Mouse (Mus musculus) kidney, adult 9 months (tissue): ENCODE measurements at regions not wholly inside any gene's neighbourhood (a gene's known extent, or its start where the extent isn't known, plus 50 kb on each side); places are given as distances from the start of the nearest gene placed in this dataset.

ENCODE experiments used
- DNase-seq: peaks from one replicate; pipeline ENCODE4 v3.0.0; 2022

DNA sequence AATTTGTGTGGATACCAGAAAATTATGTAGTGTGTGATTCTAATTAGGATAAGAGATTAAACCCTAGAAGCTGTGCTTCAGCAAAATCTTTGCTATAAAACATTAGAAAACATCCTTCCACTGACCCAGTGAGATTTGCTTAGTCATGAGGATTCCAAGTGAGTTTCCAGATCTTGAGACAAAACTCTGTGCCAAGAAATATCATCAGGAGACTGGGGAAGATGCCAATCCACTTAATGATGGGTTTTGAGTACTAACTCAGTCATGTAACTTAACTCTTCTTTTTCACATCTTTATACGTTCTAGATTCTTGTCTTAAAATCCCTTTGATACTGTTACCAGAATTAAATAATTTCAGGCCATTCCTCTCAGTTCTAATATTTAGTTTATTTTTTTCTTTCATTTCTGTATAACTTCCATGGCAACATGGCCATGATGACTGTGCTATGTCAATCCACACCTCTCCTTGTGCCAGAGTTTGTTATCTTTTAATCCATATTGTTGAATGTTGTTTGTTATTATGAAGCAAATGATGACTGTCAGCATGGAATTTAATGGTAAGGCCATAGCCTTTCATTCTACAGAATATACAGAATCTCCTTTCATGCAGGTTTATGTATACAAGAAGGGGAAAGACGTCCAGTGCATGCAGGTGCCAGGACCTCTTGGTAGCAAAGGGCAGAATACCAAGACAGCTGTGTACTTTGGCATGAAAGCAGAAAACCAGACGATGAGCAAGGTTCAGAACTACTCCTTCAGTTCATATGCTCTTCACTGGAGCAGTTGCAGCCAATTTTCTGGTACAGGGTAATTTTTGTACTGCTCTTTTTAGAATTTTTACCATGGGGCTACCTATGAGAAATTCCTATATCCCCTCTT is 599.7 kb upstream of the Adamts5 start:
- DNase-seq = peak; percentile 52

DNA sequence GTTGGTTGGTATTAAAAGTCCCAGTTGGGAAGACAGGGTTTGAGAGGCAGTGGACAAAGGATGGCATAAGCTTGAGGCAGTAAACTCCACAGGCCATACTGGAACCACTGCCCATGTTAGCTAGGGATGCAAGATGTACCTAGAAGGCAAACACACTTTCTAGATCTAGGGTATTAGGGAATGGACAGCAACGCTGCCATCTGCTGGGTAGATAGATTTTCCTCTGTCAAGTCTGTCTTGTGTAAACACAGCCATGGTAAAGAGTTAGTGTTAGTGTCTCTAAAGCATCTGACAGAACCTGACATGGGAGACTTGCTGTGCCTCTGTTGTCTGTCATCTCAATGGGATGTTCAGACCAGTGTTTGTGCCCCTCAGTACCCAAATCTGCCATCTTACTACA is 573.5 kb upstream of the Adamts5 start:
- peak; percentile 20 for DNase-seq

DNA sequence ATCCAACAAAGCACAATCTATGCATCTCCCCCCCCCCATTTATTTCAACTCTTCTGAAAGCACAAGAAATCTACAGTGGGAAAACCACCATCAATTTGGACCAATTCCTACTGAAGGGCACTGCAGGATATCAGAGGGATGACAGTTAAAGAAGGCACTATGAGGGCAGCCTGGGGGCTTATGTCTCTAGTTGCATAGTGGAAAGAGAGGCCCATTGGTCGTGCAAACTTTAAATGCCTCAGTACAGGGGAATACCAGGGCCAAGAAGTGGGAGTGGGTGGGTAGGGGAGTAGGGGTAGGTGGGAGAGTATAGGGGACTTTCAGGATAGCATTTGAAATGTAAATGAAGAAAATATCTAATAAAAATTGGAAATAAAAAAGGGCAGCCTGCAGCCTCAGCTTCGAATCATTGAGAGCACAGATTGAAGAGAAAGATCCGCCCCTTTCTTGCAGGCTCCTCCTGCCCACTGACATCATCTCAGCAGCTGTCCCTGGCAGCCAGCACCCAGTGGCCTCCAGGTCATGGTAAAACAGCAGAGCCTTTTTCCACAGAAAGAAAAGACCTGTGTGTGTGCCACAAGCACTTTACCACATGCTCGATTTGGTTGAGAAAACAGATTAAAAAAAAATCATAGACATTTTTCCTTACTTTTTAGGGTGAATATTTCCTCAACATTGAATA is 571.6 kb upstream of the Adamts5 start:
- DNase-seq = no peak

DNA sequence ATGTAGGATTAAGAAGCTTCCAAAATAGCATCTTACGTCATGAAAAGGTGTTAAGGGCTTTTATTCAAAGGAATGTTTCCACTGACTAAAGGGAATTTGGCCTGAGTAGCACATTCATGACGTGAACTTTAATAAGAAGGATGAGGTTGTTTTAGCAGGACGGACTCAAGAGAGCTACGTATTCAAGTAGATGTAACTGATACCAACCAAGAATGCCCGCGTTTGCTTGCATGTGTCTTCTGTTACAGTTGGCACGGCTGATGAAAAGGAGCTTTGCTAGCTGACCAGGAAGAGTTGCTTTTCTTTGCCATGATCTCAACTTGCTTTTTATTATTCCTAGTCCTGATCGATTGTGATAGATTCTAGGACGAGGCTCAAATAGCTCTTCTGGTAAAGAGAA is 559.4 kb upstream of the Adamts5 start:
- DNase-seq = no peak

DNA sequence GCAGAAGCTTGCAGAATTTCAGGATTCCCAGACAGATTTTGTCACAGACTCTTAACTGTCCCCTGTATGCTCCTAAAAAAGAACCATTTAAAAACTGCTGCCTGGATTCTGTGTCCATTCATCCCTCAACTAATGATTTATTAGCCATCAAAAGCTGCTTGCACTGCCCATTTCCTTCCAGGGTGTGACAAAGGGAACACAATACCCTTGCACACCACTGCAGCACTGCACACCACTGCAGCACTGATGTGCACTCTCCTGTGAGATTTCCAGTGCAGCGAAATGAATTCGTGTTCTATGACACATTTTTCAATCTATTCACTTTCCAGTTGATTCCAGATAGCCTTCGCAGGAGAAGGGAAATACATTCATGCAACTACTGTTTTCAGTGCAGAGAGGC is 555.0 kb upstream of the Adamts5 start:
- DNase-seq = no peak

DNA sequence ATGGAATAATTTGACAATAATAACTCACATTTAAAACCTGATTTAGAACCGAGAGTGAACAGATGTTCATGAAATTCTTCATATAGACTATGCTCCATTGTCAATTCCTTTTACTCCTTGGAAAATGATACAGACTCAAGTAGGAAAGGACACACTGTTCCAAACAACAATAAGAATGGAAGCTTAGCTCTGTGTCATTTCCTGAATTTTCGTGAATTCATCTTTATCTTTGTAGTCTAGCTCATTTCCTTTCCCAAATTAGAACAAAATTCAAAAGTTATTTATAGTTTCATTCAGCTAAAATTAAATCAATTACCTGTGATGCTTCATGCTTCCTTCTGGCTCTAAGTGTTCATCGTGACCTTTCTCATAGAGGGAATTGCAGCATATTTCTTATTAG is 553.2 kb upstream of the Adamts5 start:
- DNase-seq = peak; percentile 14

DNA sequence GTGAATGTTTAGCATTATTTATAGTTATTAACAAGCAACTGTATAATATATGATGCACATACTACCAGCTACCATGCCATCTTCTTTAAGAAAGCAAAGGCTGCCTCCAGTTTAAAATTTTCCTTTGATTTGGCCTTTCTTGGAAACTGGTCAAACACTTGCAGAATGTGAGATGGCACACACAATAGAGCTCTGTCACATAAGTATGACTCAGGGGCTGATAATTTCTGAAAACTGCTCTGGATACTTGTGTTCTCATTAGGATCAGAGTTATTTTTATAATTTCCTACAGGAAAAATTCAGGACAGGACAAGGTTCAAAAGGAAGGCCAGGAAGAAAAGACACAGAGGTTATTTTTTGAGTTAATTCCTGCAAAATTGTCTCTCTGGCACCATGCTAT is 552.4 kb upstream of the Adamts5 start:
- DNase-seq = peak; percentile 40

DNA sequence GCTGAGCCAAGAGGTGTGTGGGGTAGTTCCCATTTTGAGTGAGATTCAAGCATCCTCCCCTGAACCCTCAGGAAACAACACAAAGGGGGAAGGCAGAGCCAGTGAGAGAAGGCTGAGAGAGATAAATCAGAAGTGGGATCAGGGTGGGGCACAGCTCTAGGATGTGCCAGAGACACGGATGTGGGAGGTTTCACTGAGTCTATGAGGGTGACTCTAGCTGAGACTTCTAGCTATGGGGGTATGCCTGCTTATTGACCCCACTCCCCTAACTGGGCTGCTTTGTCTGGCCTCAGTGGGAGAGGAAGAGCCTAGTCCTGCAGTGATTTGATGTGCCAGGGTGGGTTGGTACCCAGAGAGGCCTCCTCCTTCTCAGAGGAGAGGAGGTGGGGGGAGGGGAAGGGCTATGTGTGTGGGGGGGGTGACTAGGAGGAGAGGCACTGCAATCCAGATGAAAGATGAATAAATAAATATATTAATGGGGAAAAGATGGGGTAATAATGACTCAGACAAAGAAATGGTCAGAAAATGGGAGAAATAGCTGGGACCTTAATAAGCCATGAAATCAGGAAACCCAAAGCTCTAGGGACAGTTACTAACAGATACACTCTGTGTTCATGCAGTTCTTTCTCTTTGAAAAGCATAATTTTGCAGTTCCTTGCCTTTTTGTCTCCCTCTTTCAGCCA is 547.0 kb upstream of the Adamts5 start:
- no peak for DNase-seq

DNA sequence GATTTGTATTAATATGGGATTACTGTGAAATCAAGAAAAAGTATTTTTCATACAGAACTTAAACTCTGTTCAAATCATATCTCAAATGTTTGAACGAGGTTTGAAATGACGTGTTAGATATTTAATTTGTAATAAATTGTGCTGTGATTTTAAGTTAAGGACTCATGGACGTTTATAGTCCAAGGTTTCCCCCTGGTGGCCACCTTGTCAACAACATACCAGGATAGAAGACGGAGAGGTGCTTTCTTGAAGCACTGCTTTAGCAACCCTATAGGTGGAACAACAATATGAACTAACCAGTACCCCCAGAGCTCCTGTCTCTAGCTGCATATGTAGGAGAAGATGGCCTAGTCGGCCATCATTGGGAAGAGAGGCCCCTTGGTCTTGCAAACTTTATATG is 517.8 kb upstream of the Adamts5 start:
- DNase-seq = peak; percentile 86

DNA sequence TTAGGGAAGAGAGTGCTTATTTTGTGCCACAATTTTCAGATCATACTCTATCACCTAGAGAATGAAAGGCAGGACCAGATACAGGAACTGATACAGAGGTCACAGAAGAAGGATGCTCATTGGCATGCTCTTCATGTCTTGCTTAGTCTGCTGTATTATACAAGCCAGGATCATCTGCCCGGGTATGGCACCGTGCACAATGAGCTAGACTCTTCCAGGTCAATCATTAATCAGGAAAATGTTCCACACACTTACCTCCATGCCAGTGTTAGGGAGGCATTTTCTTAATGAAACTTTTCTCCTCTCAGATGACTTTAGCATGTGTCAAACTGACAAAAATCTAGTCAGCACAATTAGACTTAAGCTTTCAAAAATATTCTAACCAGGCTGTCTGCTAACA is 502.7 kb upstream of the Adamts5 start:
- peak; percentile 57 for DNase-seq

DNA sequence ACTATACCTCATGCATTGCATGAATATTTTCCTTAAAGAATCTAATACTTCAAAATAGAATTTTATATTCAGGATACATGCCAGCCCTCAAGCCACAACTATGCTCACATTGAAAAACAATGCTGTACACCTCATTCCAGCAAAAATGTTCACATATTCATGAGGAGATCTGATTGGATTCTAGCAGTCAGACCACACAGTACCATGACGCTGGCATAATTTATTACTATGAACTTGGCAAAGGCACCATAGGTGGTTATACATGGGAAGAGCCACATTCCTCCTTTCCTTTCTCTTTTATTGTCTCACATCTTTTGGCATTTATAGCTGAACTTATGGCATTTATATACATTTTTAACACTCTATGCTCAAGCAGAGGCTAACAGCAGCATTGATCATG is 499.8 kb upstream of the Adamts5 start:
- no peak for DNase-seq

DNA sequence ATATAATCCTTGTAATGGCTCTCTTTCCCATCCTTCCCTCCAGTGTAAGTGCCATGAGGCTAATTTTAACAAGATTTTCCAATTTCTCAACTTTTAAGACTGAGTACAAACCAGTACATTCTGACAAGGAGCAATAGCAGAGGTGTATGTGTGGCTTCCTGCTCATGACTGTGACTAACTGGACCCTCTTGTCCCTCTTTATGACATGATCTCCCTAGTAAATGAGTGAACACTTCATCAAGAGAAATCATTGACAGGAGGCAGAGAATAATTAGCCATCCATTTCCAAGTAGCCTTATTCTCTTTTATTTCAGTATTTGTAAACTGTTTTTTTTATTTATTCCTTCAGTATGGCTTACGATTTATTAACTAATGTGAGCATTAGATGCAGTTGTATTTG is 497.7 kb upstream of the Adamts5 start:
- DNase-seq = peak; percentile 72

DNA sequence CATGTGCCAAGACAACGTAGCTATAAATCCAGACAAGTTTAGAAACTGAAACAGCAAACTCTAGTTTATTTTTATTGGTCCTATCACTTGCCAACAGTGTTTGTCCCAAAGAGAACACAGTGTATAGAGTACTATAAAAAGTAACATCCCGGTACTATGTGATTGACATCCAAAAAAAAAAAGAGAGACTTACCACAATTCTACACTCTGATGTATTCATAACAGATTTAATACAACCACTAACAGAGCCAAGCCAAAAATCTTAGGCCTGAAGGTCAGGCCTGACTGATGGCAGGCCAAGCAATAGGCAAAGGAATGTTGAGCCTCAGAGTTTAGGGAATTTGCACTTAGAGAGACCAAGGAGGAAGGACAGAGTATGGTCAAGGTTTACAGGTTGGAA is 495.9 kb upstream of the Adamts5 start:
- peak; percentile 33 for DNase-seq

DNA sequence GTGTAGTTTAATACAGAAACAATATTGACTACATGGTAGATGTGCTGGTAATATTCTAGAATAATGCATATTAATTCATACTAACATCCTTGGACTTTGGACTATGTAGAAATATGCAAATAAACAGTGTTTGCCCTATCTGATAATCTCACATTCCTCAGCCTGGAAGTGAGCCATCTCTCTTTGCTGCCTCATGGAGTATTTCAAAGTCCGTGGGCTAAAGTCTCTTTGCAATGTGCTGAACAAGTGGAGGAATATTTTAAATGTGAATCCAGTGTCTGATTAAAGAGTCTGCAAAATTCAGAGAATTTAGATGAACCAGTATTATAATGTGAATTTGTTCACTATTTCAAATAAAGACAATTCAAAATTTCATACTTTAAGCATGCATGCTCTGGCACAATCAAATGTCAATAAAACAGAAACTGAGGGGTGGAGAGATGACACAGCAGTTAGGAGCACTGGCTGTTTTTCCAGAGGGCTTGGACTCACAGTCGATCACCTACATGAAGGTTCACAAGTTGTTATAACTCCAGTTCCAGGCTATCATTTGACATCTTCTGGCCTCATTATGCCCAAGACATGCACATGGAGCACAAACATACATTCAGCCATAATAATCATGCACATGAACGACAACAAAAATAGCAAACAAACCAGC is 487.6 kb upstream of the Adamts5 start:
- DNase-seq = peak; percentile 87

DNA sequence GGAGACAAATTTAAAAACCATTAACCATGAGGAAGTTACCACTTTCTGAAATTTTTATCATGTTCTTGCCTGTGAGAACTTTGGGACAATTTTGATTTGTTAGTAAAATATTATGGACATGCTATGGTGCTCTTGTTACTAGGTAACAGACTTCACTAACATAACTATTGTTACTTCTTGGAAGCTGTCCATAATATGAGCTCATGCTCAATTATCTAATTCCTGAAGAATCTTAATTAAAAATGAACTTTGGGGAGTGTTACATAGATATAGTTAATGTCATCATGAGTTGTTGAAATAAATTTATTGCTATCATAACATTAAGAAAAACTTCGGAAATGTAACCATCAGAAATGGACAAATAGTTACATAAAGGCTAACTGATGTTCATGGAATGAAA is 486.5 kb upstream of the Adamts5 start:
- DNase-seq = no peak

DNA sequence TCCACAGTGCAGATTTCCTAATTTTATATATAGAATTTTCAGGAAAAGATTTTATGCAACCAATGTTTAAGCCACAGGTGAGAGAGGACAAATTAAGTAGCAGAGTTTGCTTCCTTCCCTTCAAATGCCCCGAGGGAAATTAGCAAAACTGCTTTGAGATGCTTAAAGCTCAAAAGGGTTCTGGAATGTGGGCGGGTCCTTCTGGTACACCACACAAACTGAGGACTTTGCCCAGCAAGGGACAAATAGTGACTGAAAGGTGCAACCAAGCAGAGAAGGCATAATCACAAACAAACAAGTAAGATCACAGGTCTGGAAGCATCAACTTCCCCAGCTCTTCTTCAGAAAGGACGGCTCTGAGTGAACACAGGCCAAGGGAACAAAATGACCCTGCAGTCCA is 476.4 kb upstream of the Adamts5 start:
- DNase-seq = peak; percentile 58

DNA sequence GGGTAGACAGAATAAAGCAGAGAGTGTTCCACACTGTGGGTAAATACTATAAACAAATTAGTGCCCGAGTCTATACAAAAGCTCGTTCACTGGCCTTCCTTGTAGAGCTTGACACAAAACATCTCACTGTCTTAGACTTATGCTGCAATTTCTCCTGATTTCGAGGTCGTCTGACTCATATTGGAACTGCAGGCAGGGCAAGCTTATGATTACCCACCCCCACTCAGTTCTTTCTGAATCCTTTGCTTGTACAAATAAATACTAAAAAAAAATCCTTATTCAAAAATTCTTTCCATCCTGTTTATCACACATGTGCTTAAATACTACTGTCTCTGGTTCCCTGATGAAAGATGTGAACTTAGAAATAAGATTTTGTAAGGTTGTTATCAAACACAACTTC is 470.0 kb upstream of the Adamts5 start:
- no peak for DNase-seq

DNA sequence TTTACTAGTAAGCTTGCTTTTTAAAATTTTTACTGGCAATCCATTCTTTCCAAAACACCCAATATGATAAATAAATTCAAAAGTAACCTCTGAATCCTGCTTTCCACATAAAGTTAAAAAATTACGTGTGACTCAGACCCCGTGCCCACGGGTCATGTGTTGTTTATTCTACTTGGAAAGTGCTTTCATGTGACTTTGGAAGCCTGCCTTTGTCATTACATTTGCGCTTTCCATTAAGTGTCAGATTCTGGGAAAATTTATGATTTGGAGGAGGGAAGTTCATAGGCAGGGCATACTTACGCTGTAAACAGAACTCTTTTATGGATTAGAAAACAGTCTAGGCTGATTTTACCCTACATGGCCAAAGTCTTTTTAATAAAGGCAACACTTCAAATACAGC is 466.8 kb upstream of the Adamts5 start:
- peak; percentile 14 for DNase-seq

DNA sequence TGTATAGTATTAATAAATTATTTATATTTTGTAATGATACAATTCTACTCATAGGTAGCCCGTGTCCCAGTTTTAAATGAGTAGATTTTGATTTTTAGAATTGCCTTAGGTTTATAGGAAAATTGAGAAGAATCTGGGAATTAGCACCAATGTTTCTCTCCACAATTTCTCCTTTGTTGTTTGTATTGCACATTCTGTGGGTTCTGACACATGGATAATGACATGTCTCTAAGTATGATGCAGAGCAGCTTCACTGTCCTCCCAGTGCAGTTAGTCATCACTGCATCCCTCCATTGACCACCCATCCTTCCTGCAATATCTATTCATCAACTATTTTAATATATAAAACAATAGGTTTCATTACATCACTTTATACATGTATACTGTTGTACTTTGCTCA is 464.6 kb upstream of the Adamts5 start:
- no peak for DNase-seq

DNA sequence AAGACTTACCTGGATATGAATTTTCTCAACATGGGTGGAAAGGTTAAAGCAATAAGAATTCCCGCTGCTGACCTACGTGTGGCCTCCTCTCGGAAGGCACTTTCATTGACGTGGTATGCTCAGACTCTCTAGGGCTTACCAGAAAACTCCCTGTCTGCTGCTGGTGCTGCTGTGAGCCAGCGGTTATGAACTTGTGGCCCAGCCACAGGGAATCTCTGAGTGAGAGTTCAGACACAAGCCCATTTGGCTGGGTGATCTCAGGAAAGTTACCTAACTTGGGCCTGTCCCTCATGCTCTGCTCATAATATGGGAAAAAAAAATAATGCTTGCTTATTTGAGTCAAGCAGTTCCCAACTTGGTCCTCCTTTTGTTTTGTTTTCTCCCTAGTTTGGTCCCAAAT is 459.5 kb upstream of the Adamts5 start:
- no peak for DNase-seq

DNA sequence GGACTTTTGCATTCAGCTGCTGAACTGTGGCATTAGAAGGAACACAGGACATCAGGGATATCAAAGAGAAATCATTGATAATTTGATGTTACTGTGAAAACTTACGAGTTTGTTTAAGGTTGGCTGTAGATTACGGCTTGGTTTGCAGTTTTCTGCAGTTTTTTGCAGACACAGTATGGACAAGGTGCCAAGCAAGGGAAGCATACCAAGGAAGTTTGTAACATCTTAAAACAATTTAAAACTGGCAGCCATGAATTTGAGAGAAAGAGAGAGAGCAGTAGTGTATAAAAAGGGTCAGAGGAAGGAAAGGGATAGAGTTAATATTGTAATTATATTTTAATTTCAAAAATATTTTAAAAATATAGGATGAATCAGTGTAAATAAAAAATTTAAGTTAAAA is 453.4 kb upstream of the Adamts5 start:
- DNase-seq = no peak

DNA sequence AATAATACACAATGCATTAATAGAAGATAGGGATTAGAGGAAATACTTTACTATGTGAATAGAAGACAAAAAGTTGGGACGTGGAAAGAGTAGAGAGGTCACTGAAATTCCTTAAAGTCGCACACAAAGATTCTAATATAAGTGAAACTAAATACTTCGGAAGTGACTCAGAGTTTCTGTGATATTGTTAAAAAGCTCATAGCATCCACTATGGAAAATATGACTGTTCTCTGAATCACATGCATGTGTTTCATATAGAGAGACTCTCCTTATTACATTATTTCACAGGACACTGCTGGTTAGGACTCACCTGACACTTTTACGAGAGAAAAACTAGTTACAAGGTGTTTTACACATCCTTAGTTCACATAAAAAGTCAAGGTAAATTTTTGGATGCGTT is 446.1 kb upstream of the Adamts5 start:
- DNase-seq = no peak

DNA sequence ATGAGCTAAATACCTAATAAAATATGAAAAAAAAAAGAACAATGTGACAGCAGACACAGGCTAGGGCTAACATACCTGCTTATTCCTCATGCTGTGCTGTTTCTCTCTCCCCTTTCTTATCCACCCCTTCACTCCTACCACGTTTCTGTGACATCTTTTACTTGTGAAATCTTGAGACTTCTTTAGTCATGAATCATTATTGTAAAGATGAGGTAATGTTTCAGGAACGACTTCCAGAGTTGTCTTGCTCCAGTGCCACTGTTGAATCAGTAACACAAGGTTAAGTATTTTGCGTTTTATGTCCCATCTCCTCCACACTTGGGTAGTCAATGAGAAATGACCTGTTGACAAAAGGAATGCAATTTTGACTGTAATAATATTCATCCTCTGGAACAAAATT is 445.3 kb upstream of the Adamts5 start:
- peak; percentile 54 for DNase-seq
